Mouse (Mus musculus): ENCODE results near the gene Sfxn5.

Sfxn5 gene

GRCm38 (mm10) chr6:85363906-85364260 lies 30.7 kb upstream of the Sfxn5 start:
- no peak for DNase-seq

GRCm38 (mm10) chr6:85363231-85363905 lies 30.1 kb upstream of the Sfxn5 start:
- no peak for DNase-seq

GRCm38 (mm10) chr6:85362610-85363009 lies 29.4 kb upstream of the Sfxn5 start:
- no peak for DNase-seq

GRCm38 (mm10) chr6:85360311-85360710 lies 27.1 kb upstream of the Sfxn5 start:
- peak; percentile 93 for DNase-seq

GRCm38 (mm10) chr6:85358877-85359276 lies 25.7 kb upstream of the Sfxn5 start:
- peak in 1 of 2 experiments; percentile 60 for DNase-seq

- DNase-seq = no peak
Measured at GRCm38 (mm10) chr6:85356682-85357465, 23.7 kb upstream of the Sfxn5 start.

- DNase-seq = no peak
Measured at GRCm38 (mm10) chr6:85355753-85356152, 22.5 kb upstream of the Sfxn5 start.

GRCm38 (mm10) chr6:85354709-85355108 lies 21.5 kb upstream of the Sfxn5 start:
- no peak for DNase-seq

- no peak for DNase-seq
Measured at GRCm38 (mm10) chr6:85353706-85354105, 20.5 kb upstream of the Sfxn5 start.

- no peak for DNase-seq
Measured at GRCm38 (mm10) chr6:85350157-85350556, 16.9 kb upstream of the Sfxn5 start.

GRCm38 (mm10) chr6:85349246-85349645 lies 16.0 kb upstream of the Sfxn5 start:
- DNase-seq = peak in 1 of 2 experiments; percentile 61

GRCm38 (mm10) chr6:85348133-85348532 lies 14.9 kb upstream of the Sfxn5 start:
- DNase-seq = no peak

- DNase-seq = peak; percentile 85 to 90
Measured at GRCm38 (mm10) chr6:85346028-85346634, 12.9 kb upstream of the Sfxn5 start.

GRCm38 (mm10) chr6:85344929-85345328 lies 11.7 kb upstream of the Sfxn5 start:
- no peak for DNase-seq

GRCm38 (mm10) chr6:85343027-85343426 lies 9.8 kb upstream of the Sfxn5 start:
- peak in 1 of 2 experiments; percentile 55 for DNase-seq

- DNase-seq = no peak
Measured at GRCm38 (mm10) chr6:85341814-85342501, 8.7 kb upstream of the Sfxn5 start.

- no peak for DNase-seq
Measured at GRCm38 (mm10) chr6:85340184-85340583, 7.0 kb upstream of the Sfxn5 start.

- peak; percentile 64 to 74 for DNase-seq
Measured at GRCm38 (mm10) chr6:85339273-85339901, 6.2 kb upstream of the Sfxn5 start.

- no peak for DNase-seq
Measured at GRCm38 (mm10) chr6:85336944-85337343, 3.7 kb upstream of the Sfxn5 start.

GRCm38 (mm10) chr6:85335352-85335751 lies 2.1 kb upstream of the Sfxn5 start:
- DNase-seq = no peak

GRCm38 (mm10) chr6:85334851-85335250 lies 1.6 kb upstream of the Sfxn5 start:
- DNase-seq = no peak

- DNase-seq = no peak
Measured at GRCm38 (mm10) chr6:85334251-85334650, 1.0 kb upstream of the Sfxn5 start.

GRCm38 (mm10) chr6:85333732-85334131 lies 510 bp upstream of the Sfxn5 start:
- DNase-seq = no peak

All from kidney, adult 8-10 months (tissue).